Mouse (Mus musculus) kidney, postnatal 25 days (tissue): ENCODE measurements around the gene Fgd3.

Experiments used
- DNase-seq, 2 experiments: peaks; one replicate each; pipeline ENCODE4 v3.0.0; 2021; ENCODE audit warnings: mixed read lengths in 2 of 2

The Fgd3 gene

DNA sequence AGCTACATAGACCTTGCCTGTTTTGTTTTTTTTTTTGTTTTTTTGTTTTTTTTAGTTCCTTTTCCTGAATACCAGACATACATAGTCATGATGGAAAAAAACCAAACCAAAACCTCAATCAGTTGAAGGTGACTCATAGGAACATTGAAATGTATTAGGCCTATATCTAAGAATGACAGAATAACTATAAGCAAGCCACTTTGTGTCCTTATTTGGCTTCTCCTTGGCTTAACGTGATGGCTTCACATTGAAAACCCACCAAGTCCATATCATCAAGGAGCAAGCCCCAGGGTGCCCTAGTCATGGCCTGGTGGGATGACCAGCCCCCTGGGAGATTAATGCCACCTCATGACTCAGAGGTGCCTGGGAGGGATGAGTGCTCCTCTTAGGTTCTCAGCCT lies 19.3 kb downstream of the Fgd3 start:
- no peak for DNase-seq

DNA sequence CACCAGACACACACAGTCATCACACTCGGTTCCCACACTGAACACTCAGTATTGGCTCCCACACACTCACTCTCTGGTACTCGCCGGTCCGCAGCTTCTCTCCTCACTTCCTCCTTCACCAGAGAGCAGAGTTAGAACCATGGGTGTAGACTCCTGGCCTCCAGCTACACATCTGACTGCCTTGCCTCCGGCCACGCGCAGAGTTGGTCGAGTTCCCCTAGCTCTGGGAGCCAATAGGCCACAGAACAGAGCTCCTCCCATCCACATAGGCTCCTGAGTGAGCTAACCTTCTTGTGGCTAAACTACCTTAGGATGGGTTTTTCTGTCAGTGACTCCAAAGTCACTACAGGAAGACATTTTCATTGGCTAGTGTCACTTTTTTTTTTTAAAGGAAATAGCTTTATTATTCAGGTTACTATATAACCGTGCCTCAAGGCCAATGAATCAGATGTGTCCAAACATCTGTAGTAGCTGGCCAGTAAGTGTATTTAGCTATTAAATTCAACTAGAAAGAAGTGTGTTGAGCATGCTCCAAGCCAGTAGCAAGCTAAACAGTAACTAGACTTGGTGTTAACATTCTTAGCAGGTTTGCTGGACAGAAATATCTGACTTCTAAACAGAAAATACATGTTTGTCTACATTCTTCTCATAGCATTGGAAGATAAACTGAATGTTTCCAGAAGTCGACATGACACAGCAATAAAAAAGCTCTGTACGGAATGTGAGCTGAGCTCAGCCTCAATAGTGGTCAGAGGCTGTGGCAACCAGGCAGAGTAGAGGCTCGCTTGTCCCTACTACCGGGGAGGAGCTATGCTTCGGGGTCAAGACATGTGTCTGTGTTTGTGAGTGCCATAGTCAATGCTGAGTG lies 21.4 kb downstream of the Fgd3 start:
- peak; percentile 49 to 77 for DNase-seq

DNA sequence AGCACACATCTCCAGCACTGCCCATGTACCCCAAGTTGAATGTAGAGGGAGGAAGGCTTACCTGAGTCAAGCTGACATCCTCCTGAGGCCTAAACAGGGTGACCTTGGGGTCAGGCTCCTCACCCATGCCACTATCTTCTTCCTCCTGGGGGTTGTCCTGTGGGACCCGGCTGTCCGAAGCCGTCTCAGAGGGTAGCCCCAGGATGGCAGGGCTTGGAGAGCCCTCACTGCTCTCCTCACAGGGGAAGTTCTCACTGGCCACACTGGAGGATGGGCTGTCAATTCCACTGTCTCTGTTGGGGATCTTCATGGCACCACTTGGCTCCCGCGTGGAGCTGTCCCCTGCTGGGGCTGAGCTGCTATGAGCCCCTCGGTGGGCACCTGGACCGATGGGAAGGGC lies 23.8 kb downstream of the Fgd3 start:
- DNase-seq: peak in 1 of 2 experiments; percentile 27

DNA sequence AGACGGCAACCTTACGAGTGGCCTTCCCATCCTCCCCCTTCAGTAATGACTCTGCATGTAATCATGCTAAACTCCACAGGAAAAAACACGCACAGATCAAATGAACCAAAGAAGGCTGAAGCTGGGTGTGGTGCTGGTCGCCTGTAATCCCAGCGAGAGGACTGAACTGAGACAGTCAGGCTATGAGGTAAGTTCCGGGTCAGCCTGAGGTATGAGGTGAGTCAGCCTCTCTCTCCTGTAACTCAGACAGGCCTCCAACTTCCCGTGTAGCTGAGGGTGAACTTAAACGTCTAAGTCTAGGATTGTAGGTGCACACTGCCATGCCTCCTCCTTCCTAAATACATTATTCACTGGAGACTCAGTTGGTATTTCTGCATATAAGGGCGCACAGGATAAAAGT lies 26.0 kb downstream of the Fgd3 start:
- peak in 1 of 2 experiments; percentile 15 for DNase-seq

DNA sequence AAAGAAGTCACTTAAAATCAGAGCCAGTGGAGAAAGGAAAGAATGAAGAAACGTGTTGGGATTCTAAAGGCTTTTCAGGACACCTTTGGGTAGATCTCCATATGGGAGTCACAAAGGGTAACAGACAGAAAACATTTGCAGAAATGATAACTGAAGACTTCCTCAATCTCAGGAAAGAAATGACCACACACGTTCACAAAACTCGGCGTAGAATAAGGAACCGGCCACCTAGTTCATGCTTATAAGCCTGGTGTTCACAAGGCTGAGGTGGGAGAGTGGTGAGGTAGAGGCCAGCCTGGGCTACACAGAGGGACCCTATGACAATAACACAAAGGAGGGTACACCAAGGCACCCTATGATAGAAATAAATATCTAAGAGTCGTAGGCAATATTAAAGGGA lies 28.2 kb downstream of the Fgd3 start:
- DNase-seq: no peak

DNA sequence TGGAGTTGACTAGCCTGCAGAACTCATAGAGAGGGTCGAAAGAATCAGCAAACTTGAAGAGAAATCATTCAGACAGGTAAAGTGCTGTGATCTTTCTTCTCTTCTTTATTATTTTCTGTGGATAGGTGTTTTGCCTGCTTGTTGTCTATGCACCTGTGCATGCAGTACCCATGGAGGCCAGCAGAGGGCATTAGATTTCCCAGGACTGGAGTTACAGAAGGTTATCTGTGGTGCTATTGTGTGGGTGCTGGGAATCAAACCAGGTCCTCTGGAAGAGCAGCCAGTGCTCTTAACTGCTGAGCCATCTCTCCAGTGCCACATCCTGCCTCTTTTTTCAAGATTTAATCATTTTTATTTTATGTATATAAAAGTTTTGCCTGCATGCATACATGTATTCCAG lies 28.7 kb downstream of the Fgd3 start:
- peak; percentile 45 to 49 for DNase-seq

DNA sequence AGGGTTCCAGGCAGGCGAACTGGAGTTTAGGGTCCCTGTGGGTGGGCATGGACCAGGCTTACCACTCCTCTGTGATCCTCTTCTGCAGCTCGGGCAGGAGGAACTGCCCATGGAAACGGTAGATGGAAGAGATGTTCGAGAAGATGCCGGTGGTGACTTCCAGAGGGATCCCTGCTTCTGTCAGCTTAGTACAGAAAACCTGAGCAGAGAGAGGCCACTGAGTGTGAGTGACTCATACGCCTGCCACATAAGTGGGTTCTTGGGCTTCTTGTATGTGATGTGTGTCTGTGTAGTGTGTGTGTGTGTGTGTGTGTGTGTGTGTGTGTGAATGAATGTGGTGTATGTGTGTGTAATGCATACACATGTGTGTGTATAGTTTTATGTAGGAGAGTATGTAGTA lies 32.9 kb downstream of the Fgd3 start:
- DNase-seq: no peak

DNA sequence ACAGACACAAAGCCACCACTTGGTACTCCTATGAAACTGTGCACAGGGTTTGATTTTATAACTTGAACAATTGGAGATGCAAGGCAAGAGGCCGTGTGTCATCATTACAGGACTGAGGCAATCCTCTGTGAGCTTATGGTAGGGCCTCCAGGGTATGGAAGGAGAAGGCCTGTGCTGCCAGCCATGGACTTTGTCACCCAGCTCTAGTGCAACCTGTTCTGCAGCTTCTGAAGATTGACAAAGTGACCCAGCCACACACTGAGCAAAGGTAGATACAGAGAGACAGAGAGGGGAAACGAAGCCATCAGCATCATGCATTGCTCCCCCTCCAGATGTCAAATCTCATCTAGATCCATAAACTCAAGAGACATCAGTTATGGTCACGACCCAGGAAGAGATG lies 33.4 kb downstream of the Fgd3 start:
- no peak for DNase-seq

DNA sequence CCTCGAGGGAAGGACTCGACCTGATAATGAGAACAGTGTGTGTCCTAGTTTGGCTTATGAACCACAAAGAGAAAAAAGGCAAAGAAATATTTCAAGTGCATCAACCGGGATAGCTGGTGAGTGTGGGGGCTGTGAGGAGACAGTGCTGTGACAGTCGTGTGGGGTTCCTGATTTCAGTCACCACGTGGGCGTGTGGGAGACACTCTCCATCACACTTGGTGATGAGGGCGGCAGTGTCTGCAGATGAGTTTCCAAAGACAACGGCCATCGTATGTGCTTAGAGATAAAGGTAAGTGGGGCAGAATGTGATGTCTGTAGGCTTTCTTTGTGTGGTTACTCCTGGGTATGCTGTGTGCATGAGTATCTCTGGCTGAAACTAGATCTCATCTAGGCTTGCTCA lies 36.4 kb downstream of the Fgd3 start:
- no peak for DNase-seq

DNA sequence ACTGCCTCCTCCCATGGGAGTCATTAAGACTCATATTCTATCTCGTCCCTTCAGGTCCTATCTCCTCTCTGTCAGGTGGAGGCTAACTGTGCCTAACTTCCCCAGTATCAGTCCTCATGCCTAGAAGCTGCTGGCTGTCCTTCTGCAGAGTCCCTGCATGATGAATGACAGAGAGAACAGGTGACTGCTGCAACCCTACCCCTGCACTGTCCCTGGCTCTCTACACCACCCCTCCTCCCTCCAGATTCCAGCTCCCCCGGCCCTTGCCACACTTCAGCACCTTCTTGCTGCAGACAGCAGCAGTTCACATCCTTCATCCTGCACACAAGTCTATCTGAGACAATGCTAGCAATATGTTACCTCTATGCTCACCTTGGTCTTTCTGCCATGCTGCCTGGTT lies 37.9 kb downstream of the Fgd3 start:
- DNase-seq: no peak

DNA sequence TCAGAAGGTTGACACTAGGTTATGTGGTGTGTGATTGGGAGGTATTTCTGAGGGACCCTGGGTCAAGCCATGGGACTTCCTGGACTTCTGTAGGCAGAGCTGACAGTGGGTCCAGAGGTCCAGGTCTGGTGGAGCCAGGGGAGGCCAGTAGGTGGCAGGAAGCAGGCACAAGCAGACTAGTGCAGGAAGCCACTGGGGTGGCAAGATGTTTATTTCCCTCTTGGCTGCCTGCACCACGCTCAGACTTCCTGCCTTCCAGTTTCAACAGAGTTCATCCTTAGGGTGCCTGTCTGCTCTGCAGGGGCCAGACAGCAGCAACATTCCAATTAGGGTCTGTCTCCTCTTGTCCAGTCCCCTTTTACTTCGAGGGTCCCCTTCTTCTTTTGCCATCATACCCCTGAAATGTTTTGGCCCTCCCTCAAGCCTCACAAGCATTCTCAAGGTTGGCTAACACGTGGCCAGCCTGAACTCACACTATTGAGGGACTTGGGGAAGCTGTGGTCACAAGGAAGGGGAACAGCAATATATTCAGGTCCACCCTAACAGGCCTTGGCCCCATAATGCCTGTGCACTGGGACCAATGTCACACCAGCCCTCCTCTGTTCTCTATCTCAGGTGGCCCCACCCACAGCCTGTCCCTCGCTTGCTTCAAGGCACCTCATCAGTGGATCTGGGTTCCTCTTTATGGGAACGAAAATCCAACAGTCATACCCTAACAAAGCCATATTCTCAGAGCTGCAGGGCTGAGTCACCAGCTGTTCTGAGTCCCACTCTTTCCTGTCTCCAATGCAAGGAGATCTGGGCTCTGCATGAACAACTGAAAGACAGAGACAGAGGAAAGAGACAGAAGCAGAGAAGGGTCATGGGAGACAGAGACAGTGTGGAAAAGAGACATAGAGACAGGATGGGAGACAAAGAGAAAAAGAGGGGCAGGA lies 48.0 kb downstream of the Fgd3 start:
- peak in 1 of 2 experiments; percentile 20 for DNase-seq

DNA sequence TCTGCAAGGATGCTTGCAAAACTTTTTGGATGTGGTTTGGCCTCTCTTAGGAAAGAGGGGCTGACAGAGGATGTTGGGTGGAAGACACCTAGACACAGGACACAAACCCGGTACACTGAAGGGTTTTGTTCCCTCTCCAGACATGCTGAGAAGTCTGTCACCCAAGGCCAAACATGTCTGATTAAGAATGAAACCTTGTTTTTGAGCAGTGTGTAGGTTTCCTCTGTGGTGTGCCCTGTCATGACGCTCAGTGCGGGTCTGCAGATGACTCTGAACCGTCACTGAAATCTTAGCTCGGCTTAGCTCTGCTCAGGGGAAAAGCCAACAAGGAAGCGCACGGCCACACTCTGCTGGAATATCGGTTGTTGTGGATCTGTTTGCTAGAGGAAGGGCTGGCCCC lies 49.6 kb downstream of the Fgd3 start:
- no peak for DNase-seq

DNA sequence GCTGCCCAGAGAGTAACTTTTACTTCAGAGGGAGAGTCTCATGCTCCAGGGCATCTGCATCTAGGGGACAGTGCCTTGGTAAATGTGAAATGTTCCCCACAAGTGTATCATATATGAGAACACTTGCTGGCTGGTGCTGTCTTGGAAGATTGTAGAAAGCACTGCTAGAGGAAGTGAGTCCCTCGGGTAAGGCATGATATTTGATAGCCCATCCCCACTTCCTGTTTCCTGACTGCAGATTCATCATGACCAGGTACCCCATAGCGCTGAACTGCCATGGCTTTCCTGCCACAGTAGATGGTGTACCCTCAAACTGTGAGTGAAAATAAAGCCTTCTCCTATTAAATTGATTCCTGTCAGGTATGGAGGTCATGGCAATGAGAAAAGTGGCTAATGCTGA lies 52.5 kb downstream of the Fgd3 start:
- no peak for DNase-seq

DNA sequence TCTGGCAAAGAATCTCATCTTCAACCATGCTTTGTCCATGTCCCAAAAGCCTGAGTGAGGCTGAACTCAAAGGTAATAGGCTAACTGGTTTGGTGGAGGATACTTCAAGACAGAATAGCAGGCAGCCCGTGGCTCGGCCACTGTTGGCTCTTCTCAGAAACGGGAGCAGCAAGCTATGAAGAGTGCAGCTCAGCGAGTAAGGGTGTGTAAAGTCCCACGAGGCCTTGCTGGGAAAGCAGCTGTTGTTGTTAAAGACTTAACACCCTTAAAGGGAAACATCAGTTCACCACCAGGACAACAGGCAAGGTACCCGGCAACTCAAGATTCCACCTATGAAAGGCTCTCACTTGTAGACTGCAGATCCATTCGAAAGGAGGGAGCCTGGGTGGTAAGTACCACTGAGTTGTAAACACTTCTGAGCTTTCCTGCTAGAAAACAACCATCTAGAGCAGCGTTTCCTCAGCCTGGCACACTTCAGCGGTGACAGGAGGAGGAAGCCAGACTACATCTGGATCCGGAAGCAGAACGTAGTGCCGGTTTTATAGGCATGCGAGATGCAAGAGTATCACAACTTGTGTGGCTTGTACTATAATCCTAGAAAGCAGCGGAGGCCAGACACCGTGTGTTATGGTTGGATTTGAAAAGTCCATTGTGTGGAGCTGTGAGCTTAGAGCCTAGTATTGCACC lies 59.9 kb downstream of the Fgd3 start:
- DNase-seq: no peak

DNA sequence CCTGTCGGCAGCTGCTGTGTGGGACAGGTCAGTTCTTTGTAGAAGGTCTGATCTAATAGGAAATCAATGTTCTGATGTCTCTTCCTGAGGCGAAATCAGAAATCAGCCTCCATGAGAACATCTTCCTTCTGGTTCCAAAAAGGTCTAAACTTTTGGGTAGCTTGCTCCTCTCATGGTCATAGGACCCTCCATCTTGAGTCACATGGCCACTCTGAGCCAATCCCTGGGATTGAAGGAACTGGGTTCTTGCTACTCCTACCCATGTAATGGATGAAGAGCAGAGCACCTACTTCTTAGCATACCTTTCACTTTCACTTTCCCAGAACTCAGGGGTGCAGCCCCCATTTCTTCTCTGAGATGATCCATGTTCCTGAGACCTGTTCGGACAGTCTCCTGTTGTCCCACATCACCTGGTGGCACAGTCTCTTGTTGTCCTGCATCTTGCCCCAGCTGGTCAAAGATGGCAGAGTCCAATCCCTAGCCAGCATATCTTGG lies 62.2 kb downstream of the Fgd3 start:
- DNase-seq: no peak

DNA sequence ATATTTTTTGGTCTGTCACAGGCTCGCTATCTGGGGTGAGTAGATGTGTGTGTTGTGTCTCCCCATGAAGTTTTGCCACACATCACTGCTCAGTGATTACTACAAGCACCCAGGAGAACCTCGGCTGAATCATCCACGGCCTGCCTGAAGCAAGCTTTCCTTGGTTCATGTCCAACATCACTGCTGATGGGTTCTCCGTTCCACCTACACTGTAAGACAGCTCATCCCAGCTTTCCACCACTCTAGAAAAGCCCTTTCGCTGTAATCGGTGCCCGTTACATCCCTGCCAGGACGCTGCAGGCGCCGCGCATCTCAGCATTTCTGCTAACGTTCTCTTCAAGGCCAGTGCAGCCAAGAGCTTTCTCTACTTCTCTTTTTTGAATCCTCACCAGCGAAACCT lies 67.4 kb downstream of the Fgd3 start:
- no peak for DNase-seq

DNA sequence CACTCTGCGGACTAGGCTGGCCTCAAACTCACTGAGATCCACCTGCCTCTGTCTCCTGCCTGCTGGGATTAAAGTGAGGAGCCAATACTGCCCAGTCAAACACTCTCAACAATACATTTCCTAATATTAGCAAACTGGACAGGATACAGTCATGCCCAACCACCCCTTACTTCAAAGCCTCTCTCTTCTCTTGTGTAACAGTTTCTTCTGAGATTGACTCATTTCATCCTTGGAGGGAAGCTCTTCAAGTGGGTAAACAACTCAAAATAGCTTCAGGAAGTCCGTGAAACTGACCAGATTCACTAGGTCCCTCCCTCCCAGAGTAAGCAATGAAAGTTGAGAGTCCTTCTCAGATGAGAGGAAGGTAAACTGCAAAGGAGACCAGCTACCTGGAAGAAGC lies 68.0 kb downstream of the Fgd3 start:
- no peak for DNase-seq

DNA sequence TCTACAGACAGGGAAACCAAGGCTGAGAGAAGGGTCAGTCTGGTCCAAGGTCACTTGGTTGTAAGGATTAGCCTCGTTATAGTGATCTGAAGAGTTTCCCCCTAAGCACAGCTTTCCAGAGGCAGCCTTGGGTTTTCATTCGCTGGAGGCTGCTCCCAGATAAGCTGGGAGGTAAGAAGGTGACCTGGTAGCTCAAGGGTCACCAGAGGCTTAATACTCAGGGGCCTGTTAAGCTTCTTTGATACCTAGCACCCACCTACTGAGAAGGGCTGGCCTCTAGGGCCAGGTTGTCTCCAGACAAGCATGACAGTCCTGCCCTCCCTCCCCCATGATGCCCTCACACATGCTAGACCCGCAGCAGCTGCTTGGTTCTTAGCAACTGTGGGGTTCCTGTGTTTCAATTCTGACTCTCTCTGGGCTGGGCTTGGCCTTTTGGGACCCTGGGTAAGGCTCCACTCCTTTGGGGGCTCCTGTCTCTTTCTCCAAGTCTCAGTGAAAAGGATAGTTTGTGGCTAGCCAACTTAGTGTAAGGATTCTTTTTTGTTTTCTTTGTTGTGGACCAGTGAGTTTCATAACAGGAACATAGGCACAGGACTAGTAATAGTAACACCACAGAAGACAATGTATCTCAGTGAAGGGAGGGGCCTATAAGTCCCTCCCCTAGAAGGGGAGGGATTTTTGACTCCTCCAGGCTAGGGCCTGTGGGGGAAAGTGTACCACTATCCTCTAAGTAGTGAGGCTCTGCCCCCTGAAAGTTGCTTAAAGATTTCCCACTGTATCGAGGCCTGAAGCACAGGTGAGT lies 69.2 kb downstream of the Fgd3 start:
- DNase-seq: no peak

DNA sequence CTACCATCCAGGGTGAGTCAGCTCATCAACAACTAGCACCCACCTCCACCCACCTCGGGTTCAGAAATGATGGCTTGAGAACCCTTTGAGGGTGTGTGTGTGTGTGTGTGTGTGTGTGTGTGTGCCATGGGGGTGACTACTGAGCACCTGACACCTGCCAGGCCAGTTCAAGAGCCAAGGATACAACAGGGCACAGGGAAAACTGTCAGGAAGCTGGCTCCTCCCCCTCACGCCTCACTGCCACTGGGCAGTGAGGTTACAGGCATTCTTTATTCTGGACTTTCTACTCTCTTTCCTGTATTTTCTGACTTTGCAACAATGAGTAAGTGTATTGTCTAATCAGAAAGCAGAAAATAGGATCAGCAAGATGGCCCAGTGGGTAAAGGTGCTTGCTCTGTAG lies 70.5 kb downstream of the Fgd3 start:
- peak; percentile 86 to 94 for DNase-seq

DNA sequence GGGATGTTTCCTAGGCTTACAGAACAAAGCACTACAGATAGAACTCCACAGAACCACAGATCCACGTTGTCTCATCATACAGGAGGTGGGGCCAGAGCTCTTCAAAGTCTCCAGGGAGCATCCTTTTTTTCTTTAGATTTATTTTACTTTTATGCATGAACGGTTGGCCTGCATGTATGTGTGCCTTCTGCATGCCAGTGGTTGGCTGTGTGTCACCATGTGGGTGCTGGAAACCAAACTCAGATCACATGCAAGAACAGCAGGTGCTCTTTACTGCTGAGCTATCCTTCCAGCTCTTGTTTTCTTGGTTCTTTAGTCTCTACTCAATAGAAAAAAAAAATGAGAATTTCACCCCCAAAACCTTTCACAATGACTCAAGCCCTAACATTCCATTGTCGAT lies 71.2 kb downstream of the Fgd3 start:
- no peak for DNase-seq

DNA sequence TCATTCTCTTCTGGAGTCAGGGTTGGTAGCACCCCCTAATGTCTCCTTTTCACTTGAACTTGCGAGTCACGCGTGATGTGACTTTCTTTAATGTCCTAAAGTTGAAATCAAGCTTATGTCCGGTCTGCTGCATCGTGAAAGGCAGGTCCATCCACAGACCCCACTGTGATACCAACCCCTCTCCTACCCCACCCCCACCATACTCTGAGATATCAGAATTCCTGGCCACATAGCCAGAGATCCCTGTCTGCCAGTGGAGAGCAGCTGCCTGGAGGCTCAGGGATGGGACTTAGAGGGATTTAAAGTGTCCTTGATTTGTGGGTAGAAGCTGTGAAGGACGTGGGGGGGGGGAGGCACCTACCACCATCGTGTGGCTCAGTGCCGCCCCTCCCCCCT lies 71.6 kb downstream of the Fgd3 start, which contains the start of gene Susd3:
Susd3 (minus strand) TSS at position 240 of the 396 bp plus-strand sequence.
- DNase-seq: no peak
